Mouse (Mus musculus): Measurements from ENCODE around the gene Gm27179.
"Not testable (repeated sequence)": the region's sequence is repeated elsewhere in the genome, so short reads cannot be mapped to it uniquely, and the experiment has no call there.

GRCm38 (mm10) chr14:69540113-69540512 is 27.8 kb upstream of the Gm27179 start:
- TF ChIP-seq CTCF, POLR2A (IDR thresholded peaks at IDR 0.05; ENCODE audit: extremely low read depth, insufficient read depth, low read length): not testable (repeated sequence)
